Mouse (Mus musculus) forebrain, embryonic 10.5 days (tissue): Measurements from ENCODE around the gene Mtrf1l. TPM values are rescaled to one million over a fixed set of nuclear protein-coding genes. Genes with fewer than 3 reads are reported as not detected.
A peak's percentile ranks its signal among the peaks of the same experiment; 100 is the strongest.

Experiments
- DNase-seq: peaks from one replicate; pipeline ENCODE4 v3.0.0-alpha.2; 2017; ENCODE audit warnings: low spot score; ENCODE audit errors: extremely low spot score
- H3K27ac ChIP-seq: fragments of 300-500 bp; sonication (generic); 2 replicates; pipeline ENCODE4 v1.5.1; 2016; ENCODE audit warnings: mild to moderate bottlenecking
- H3K27me3 ChIP-seq: fragments of 300-500 bp; sonication (generic); 2 replicates; pipeline ENCODE4 v1.6.1; 2016; ENCODE audit warnings: mild to moderate bottlenecking; ENCODE audit not compliant: poor library complexity, severe bottlenecking
- H3K36me3 ChIP-seq: fragments of 300-500 bp; sonication (generic); replicated peaks from 2 replicates; pipeline ENCODE4 v1.6.1; 2016; ENCODE audit warnings: mild to moderate bottlenecking, moderate library complexity
- H3K4me1 ChIP-seq: fragments of 300-500 bp; sonication (generic); 2 replicates; pipeline ENCODE4 v1.6.1; 2016
- H3K4me3 ChIP-seq: fragments of 300-500 bp; sonication (generic); 2 replicates; pipeline ENCODE4 v1.5.1; 2016; ENCODE audit warnings: mild to moderate bottlenecking, moderate library complexity
- H3K9me3 ChIP-seq: fragments of 300-500 bp; sonication (generic); 2 replicates; pipeline ENCODE4 v1.6.1; 2016; ENCODE audit warnings: mild to moderate bottlenecking, moderate library complexity
- WGBS: fragments of 180-500 bp; shearing (Covaris S2); methylation state at CpG from one replicate; pipeline ENCODE4 v1.1.7; 2016; 5-methylcytosine and 5-hydroxymethylcytosine counted together
- polyA plus RNA-seq: library from polyadenylated mRNA; unstranded; fragments of >200 nt; fragmentation: Nextera tagmentation; extraction: Ambion mirVana; gene quantifications from 2 replicates; pipeline ENCODE4 v1.2.1, GENCODE M21; 2016

Gene Mtrf1l
- polyA plus RNA-seq, 1 experiment from 2014 or later = 10.9 TPM

GRCm38 (mm10) chr10:5798069-5798468 lies 25.6 kb downstream of the Mtrf1l start:
- DNase-seq = no peak
- no peak overlapping the region for H3K4me3 ChIP-seq
- peaks cover 58% of the 10 kb centered on the region for H3K36me3 ChIP-seq
- H3K9me3 ChIP-seq = no peaks in the 10 kb centered on the region
- H3K27ac ChIP-seq = no peak overlapping the region
- no peaks in the 10 kb centered on the region for H3K27me3 ChIP-seq
- peaks cover 23% of the 10 kb centered on the region for H3K4me1 ChIP-seq
- WGBS = 83% methylated on average over 4 of the region's 4 CpGs

GRCm38 (mm10) chr10:5790657-5791056 lies 33.1 kb downstream of the Mtrf1l start:
- H3K9me3 ChIP-seq = no peaks in the 10 kb centered on the region
- no peak overlapping the region for H3K27ac ChIP-seq
- DNase-seq = peak; percentile 34
- H3K27me3 ChIP-seq = no peaks in the 10 kb centered on the region
- H3K36me3 ChIP-seq = no peaks in the 10 kb centered on the region
- no peaks in the 10 kb centered on the region for H3K4me1 ChIP-seq
- WGBS = 25% methylated on average over 12 of the region's 12 CpGs
- H3K4me3 ChIP-seq = no peak overlapping the region

- Histone ChIP-seq H3K4me1 (no peaks in the 10 kb centered on the region), H3K27me3 (no peaks in the 10 kb centered on the region), H3K27ac (no peak overlapping the region), H3K36me3 (no peaks in the 10 kb centered on the region), H3K9me3 (no peaks in the 10 kb centered on the region), H3K4me3 (no peak overlapping the region)
- 24% methylated on average over 4 of the region's 4 CpGs for WGBS
- no peak for DNase-seq
These were observed 36.8 kb downstream of the Mtrf1l start for GRCm38 (mm10) chr10:5786923-5787322.

Other genes starting within 250 kb of the Mtrf1l start
- gene Myct1, start 230.1 kb downstream of the Mtrf1l start, polyA plus RNA-seq = 1.1 and 1.2 TPM in 2 replicates
- gene Vip, start 184.7 kb downstream of the Mtrf1l start, polyA plus RNA-seq = not detected in 2 replicates
- 113 and 132 TPM in 2 replicates for gene Fbxo5, start 18.3 kb downstream of the Mtrf1l start, polyA plus RNA-seq
- gene Rgs17, start 98.5 kb upstream of the Mtrf1l start, polyA plus RNA-seq = 0.73 and 1.2 TPM in 2 replicates